Mouse (Mus musculus) WW6 (cell line): ENCODE measurements around the gene Nmral1.
"Not testable (repeated sequence)": the region's sequence is repeated elsewhere in the genome, so short reads cannot be mapped to it uniquely, and the experiment has no call there.

Experiments used
- DNase-seq: peaks from one replicate; pipeline ENCODE4 v3.0.0-alpha.2; 2013; ENCODE audit warnings: low read depth, low spot score

Nmral1 gene

DNA sequence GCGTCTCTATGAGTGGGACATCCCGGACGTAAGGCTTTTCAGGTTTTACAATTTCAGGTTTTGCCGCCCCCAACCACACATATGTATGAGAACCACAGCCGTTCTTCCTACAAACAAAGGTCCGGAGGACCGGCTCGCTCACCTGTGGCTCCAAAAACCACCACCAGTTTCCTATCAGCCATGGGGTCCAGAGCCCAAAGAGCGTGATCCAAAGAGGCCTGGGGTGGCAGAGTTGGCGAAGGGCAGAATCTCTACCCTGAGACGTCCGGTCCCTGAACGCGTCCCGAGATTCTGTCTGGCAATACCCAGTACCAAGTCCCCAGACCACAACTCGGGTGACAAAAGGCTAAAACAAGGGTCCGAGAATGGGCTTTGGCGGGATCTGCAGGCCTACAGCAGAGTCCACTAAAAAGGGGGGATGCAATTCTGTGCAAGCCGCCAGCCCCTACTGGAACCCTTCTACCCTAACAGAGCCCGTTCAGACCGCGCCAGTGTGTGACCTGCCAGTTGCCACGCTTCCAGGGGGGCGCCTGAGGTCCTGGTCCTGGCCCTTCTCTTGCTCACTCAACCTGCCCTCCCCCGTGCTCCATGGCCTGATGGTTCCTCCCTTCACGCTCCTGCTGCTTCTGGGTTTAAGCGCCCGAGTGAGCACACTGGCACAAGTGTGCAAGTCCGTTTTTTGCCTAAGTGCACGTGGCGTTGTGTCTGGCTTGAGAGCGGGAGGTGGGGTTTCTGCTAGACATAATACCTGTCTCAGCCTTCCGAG is at the start of gene Nmral1:
Gene Nmral1, minus strand, starts transcription at position 604 of the 766 bp plus-strand sequence.
- peak; percentile 40 for DNase-seq

GRCm38 (mm10) chr16:4768719-4769118 is 49.6 kb upstream of the Nmral1 start:
- DNase-seq = no peak

- DNase-seq = no peak
These were observed 48.0 kb upstream of the Nmral1 start for GRCm38 (mm10) chr16:4767012-4767790.

- DNase-seq = no peak
These were observed 46.7 kb upstream of the Nmral1 start for GRCm38 (mm10) chr16:4765852-4766251.

DNA sequence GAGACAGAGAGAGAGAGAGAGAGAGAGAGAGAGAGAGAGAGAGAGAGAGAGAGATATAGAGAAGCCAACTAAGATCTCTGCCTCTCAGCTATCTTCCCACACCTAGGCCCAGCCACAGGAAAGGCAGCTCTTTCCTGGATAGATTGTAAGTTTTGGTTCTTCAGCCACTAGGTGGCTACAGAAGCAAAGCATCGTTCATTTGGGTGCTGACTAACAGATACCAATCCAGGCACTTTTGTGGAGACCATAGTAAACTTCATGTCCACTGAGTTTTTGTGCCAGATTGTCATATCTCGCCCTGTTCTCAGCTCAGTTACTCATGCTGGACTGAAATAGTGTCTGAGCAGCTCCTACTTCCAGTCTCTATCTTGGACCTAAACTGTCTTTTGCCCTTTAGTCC is 44.1 kb upstream of the Nmral1 start:
- no peak for DNase-seq

- no peak for DNase-seq
These were observed 43.3 kb upstream of the Nmral1 start for GRCm38 (mm10) chr16:4762437-4762836.

- not testable (repeated sequence) for DNase-seq
These were observed 37.6 kb upstream of the Nmral1 start for GRCm38 (mm10) chr16:4756660-4757335.

GRCm38 (mm10) chr16:4754045-4754444 is 34.9 kb upstream of the Nmral1 start:
- DNase-seq = no peak

DNA sequence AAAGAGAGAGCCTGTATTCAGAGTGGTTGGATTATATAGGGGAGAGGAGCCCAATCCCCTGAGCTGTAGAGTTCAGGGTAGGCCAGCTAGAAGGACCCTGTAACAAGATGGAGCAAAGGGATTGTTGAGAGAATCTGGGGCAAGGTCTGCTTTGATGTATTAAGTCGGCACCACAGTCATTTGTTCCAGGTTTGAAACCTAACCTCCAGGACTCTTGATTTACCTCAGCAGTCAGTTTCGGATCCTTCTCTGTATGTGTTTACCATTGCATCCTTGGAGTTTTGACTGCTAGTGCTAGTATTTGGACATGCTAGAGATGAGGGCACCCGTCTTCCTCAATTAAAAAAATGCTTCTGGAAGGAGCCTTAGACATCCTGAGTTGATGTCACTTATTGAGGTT is 33.0 kb upstream of the Nmral1 start:
- DNase-seq = no peak

- DNase-seq = no peak
These were observed 23.0 kb upstream of the Nmral1 start for GRCm38 (mm10) chr16:4742186-4742585.

DNA sequence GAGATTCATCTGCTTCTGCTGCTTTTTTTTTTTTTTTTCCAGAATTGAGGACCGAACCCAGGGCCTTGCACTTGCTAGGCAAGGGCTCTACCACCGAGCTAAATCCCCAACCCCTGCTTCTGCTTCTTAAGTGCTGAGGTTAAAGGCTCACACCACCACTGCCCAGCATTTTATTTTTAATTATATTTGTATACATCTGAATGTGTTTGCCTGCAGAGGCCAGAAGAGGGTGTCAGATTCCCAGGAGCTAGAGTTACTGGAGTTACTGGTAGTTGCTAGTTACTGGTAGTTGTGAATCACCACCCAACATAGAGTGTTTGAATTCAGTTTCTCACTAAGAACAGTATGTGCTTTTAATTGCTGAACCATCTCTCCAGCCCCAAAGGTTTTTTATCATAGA is 20.8 kb upstream of the Nmral1 start:
- no peak for DNase-seq

DNA sequence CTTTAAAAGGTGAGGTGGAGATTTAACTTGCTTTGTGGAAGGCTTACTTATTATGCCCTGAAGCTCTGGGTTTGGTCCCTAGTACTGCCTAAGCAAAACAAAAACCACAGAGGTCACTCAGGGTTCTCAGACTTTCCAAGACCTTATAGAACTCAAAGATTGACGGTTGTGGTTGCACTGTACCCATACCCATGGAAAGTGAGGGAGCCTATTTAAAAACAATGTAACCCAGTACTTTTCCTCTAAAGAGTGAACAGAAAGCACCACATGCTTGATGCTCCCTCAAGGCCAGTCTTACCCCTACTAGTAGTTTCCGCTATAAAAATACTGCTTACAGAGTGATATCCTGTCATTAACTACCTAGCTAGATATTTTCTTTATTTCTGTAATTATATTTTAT is 17.1 kb upstream of the Nmral1 start:
- no peak for DNase-seq

- DNase-seq = no peak
These were observed 11.7 kb upstream of the Nmral1 start for GRCm38 (mm10) chr16:4730776-4731358.

DNA sequence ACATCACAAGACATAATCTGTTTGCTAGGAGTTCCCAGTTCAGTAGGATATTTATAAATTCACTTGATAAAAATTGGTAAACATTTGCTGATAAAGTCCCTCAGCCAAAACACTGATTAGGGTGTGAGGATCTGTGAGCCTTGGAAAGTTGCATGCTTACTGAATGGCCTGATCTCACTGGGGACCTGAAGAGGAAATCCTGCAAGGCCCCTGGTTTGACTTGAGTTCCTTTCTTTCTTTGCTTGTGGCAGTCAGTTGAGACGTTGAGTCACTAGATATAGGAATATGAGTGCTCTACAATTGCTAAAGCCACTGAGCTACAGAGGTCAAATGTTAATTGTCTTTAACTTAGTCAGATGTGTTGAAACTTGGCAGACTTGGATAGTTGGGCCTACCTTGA is 8.8 kb upstream of the Nmral1 start:
- no peak for DNase-seq

DNA sequence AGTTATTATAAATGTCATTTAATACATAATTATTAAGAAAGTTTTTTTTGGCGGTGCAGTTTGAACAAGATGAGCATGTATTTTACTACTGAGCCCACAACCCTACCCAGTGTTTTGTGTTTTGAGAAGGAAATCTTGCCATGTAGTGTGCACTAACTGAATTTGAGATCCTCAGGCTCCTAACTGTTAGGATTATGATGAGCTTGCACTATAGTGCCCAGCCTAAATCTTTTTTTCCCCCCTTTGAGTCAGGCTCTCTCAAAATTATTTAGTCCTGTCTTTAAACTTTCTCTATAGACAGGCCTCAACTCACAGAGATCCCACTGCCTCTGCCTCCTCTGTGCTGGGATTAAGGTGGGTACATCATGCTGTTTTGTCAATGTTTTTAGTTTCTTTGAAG is 8.4 kb upstream of the Nmral1 start:
- DNase-seq = no peak

- DNase-seq = no peak
These were observed 7.5 kb upstream of the Nmral1 start for GRCm38 (mm10) chr16:4726528-4727128.

DNA sequence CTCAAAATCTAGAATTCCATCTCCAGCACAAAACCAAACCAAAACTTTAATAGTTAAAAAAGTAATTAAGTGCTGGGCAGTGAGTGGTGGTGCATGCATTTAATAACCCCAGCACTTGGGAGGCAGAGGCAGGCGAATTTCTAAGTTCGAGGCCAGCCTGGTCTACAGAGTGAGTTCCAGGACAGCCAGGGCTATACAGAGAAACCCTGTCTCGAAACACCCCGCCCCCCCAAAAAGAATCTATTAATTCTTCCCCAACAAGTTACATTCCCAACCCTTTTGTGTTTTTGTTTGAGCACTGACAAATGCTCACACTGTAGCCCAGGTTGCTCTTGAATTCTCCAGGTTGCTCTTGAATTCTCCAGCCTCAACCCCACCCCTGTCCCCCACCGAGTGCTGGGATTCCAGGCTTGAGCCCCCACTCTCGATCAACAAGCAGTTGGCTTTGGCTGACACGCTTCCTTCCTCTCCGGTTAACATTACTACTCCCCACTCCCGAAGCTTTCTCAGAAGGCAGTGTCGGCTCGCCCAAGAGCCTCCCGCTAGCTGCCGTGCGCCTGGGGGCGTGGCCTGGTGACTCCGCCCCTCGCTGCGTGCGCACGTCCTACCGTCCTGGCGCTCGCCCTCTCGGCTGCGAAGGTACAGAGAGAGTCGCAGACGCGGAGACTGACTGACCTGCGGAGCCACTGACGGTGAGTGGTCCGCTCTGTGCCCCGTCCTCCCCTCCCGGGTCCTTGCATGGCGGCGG is 6.8 kb upstream of the Nmral1 start, which contains the start of gene Hmox2:
Gene Hmox2, plus strand, starts transcription at position 582 of the 748 bp plus-strand sequence.
- peak; percentile 80 for DNase-seq

GRCm38 (mm10) chr16:4725266-4725665 is 6.1 kb upstream of the Nmral1 start:
- no peak for DNase-seq

DNA sequence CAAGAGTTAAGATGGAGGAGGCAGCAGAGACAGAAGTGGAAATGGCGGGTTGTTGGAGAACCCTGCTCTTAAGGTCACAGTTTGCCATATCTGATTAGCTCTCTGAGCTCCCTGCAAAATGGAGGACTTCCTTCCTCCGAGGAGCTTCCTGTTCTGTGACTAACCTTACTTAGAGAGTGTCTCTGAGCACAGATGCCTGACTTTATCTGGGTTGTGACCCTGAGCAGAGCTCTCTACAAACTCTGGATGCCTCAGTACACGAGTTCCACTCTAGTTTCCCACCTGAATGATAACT is 3.7 kb upstream of the Nmral1 start:
- DNase-seq = no peak

DNA sequence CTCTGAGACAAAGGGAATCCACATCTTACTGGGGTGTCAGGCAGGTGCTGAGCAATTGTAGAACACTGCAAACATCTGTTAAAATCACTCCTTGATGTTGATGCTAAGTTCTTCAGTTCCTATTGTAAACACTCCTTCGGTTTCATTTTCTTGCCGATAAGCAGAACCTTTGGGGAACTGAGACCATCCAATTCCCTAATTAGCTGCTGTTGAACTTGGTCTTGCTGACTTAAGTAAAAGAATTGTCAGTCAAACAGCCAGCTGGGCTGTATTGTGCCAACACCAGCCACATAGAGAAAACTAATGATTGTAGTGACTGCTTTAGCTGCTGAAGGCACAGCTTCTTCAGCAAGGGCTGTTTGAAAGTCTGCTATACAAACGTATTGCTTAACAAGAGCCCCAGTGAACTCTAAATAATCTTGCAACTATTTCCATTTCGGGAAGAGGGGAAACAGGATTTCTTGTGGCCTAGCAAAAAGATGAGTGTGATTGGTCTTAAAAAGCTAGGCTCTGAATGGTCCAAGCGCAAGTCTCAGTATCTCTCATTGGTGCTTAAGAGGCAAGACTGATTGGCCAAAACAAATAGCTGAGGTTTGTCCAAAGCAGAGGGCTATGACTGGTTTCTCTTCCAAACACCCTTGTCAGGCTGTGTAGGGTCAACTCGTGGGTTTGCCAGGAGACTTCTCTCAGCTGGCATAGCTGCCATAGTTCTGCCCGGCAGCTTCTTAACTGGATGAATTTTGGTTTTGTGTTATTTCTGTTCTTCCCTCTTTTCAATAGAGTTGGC is 3.2 kb upstream of the Nmral1 start:
- no peak for DNase-seq
